Mouse (Mus musculus): ENCODE measurements at regions not wholly inside any gene's neighbourhood (a gene's known extent, or its start where the extent isn't known, plus 50 kb on each side); places are given as distances from the start of the nearest gene placed in this dataset.

GRCm38 (mm10) chr3:52830101-52830500 is 186.9 kb downstream of the Cog6 start:
- Histone ChIP-seq H3K4me3 (no peak overlapping the region), H3K9me3 (no peaks in the 10 kb centered on the region), H3K36me3 (no peaks in the 10 kb centered on the region), H3K27ac (no peak overlapping the region), H3K4me1 (no peaks in the 10 kb centered on the region), H3K9ac (no peak overlapping the region), H3K4me2 (replicated peaks) (no peak overlapping the region), H3K27me3 (no peaks in the 10 kb centered on the region)
- WGBS: 95% methylated on average over 3 of the region's 3 CpGs
- no peak for ATAC-seq (ENCODE audit: low FRiP score, low read depth)

- Histone ChIP-seq H3K9ac (no peak overlapping the region), H3K36me3 (no peaks in the 10 kb centered on the region), H3K27me3 (no peaks in the 10 kb centered on the region), H3K4me3 (no peak overlapping the region), H3K4me1 (no peaks in the 10 kb centered on the region), H3K27ac (no peak overlapping the region), H3K4me2 (replicated peaks) (no peak overlapping the region), H3K9me3 (no peaks in the 10 kb centered on the region)
- no peak for ATAC-seq (ENCODE audit: low FRiP score, low read depth)
- 85% methylated on average over 6 of the region's 6 CpGs for WGBS
Observed at GRCm38 (mm10) chr3:52829069-52829468, 188.0 kb downstream of the Cog6 start.

GRCm38 (mm10) chr3:52828473-52828872 is 188.6 kb downstream of the Cog6 start:
- H3K4me3 ChIP-seq: no peak overlapping the region
- H3K9me3 ChIP-seq: no peaks in the 10 kb centered on the region
- no peak overlapping the region for H3K9ac ChIP-seq
- ATAC-seq (ENCODE audit: low FRiP score, low read depth): no peak
- no peaks in the 10 kb centered on the region for H3K27me3 ChIP-seq
- no peak overlapping the region for H3K27ac ChIP-seq
- H3K4me1 ChIP-seq: no peaks in the 10 kb centered on the region
- WGBS: 16% methylated on average over 4 of the region's 4 CpGs
- no peaks in the 10 kb centered on the region for H3K36me3 ChIP-seq
- H3K4me2 ChIP-seq (replicated peaks): no peak overlapping the region

DNA sequence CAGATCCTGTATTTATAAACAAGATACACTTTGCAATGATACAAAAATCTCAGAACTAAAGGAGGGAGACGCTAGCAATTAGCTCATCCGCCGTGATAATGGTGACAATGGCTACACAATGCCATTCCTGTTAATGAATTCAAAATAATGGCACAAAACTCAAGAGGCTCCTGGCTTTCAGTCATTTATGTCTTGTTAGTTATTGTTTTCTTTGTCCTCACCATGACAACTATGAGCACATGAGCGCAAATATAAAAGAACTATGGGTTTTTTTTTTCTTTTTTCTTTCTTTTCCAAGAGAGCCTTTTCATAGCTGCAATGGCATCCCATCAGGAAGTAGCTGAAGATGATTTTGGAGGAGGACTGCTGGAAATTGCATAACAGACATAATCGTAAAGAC is 194.2 kb downstream of the Cog6 start:
- Histone ChIP-seq H3K4me3 (no peak overlapping the region), H3K4me2 (replicated peaks) (no peak overlapping the region), H3K9me3 (no peaks in the 10 kb centered on the region), H3K36me3 (no peaks in the 10 kb centered on the region), H3K9ac (no peak overlapping the region), H3K27ac (no peak overlapping the region), H3K27me3 (0 out of 2 replicates have a peak, but pooled peaks cover 4% of the 10 kb centered on the region), H3K4me1 (no peaks in the 10 kb centered on the region)
- 90% methylated on average over 5 of the region's 5 CpGs for WGBS
- ATAC-seq (ENCODE audit: low FRiP score, low read depth): no peak

DNA sequence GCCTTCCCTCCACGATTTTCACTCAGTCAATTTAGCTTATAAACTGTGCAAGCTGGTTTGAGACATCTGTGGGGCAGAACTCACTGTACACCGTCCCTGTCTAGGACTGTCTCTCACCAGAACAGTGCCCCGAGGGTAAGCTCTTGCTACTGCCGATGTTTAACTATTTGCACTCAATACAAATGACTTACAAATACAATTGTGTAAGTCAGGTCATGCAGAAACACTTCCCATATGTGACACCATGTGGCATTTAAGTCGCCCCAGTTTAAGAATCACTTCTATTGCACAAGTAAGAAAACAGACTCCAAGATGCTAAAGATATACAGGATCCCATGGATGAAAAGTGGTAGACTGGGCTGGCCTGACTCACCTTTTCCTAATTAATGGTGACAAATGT is 195.6 kb downstream of the Cog6 start:
- 32% methylated on average over 5 of the region's 5 CpGs for WGBS
- Histone ChIP-seq H3K4me2 (replicated peaks) (no peak overlapping the region), H3K36me3 (no peaks in the 10 kb centered on the region), H3K9ac (no peak overlapping the region), H3K9me3 (no peaks in the 10 kb centered on the region), H3K4me3 (no peak overlapping the region), H3K27me3 (0 out of 2 replicates have a peak, but pooled peaks cover 4% of the 10 kb centered on the region), H3K4me1 (no peaks in the 10 kb centered on the region), H3K27ac (no peak overlapping the region)
- ATAC-seq (ENCODE audit: low FRiP score, low read depth): no peak

GRCm38 (mm10) chr3:52818401-52818800 is 198.6 kb downstream of the Cog6 start:
- no peak overlapping the region for H3K4me3 ChIP-seq
- H3K9me3 ChIP-seq: no peaks in the 10 kb centered on the region
- no peaks in the 10 kb centered on the region for H3K36me3 ChIP-seq
- ATAC-seq (ENCODE audit: low FRiP score, low read depth): no peak
- WGBS: 83% methylated on average over 4 of the region's 4 CpGs
- 0 out of 2 replicates have a peak, but pooled peaks cover 4% of the 10 kb centered on the region for H3K27me3 ChIP-seq
- no peak overlapping the region for H3K4me2 ChIP-seq (replicated peaks)
- no peak overlapping the region for H3K27ac ChIP-seq
- no peaks in the 10 kb centered on the region for H3K4me1 ChIP-seq
- H3K9ac ChIP-seq: no peak overlapping the region

DNA sequence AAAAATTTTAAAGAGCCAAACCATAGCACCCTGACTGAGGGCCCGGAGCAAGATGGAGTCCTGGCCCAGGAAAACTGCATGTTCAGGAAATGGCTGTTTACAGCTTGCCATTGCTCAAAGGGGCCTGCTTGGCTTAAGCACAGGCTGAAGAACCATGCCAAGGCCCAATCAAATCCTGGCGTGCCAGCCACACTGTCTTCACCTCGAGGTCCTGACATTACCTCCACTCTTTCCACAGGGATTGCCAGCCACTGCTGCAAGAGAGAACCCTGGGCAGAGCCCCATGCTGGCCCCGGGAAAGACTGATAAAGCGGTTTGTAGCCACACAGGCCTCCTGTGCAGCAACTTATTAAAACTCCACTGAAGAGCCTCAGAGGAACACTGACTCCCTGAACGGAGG is 199.6 kb downstream of the Cog6 start:
- Histone ChIP-seq H3K36me3 (no peaks in the 10 kb centered on the region), H3K4me2 (replicated peaks) (no peak overlapping the region), H3K4me3 (no peak overlapping the region), H3K27me3 (0 out of 2 replicates have a peak, but pooled peaks cover 4% of the 10 kb centered on the region), H3K9me3 (no peaks in the 10 kb centered on the region), H3K27ac (no peak overlapping the region), H3K4me1 (no peaks in the 10 kb centered on the region), H3K9ac (no peak overlapping the region)
- ATAC-seq (ENCODE audit: low FRiP score, low read depth): no peak
- WGBS: 75% methylated on average over 6 of the region's 6 CpGs

DNA sequence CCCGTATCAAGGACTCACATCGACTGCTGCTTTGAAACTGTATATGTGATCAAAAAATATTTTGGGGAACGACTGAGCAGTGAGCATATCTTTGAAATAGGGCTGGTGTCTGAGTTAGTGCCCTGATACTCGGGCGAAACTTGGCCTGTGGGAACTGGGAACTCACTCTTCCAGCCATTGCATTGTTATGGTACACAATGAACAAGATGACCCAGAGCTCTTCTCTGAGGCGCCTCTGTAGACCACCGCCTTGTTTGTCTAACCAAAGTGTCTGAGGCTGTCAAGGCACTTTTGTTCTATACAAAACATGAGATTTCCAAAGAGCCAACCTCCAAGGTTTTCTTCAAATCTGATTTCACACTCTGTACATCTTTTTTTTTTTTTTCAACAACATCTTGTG is 201.5 kb downstream of the Cog6 start:
- whole genome bisulfite sequencing: 87% methylated on average over 7 of the region's 7 CpGs
- Histone ChIP-seq H3K9me3 (no peaks in the 10 kb centered on the region), H3K4me2 (replicated peaks) (no peak overlapping the region), H3K27ac (no peak overlapping the region), H3K4me1 (no peaks in the 10 kb centered on the region), H3K9ac (no peak overlapping the region), H3K36me3 (no peaks in the 10 kb centered on the region), H3K27me3 (0 out of 2 replicates have a peak, but pooled peaks cover under 1% of the 10 kb centered on the region), H3K4me3 (no peak overlapping the region)
- no peak for ATAC-seq (ENCODE audit: low FRiP score, low read depth)

DNA sequence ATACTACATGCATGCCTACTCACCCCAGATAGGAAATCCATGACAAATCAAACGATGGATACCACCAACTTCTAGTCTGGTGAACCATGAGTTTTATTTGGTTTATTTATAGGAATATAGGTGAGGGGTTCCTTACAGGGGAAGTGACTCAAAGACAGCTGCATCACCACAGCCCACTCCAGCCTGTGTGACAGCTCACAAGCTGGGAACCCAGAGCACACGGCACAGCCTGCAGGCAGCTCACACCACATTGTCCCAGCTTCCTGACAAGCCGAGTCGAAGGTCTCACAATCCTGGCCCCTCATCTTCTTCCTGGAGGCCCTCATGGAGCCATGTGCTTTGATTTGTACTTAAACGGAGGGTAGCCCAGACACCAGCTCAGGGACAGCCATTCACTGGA is 214.7 kb downstream of the Cog6 start:
- ATAC-seq (ENCODE audit: low FRiP score, low read depth): no peak
- no peak overlapping the region for H3K9ac ChIP-seq
- H3K36me3 ChIP-seq: no peaks in the 10 kb centered on the region
- no peaks in the 10 kb centered on the region for H3K9me3 ChIP-seq
- peaks cover 10% of the 10 kb centered on the region for H3K4me1 ChIP-seq
- H3K4me3 ChIP-seq: no peak overlapping the region
- no peaks in the 10 kb centered on the region for H3K27me3 ChIP-seq
- no peak overlapping the region for H3K4me2 ChIP-seq (replicated peaks)
- H3K27ac ChIP-seq: no peak overlapping the region
- WGBS: 73% methylated on average over 5 of the region's 5 CpGs

- Histone ChIP-seq H3K4me1 (peaks cover 11% of the 10 kb centered on the region), H3K9me3 (no peaks in the 10 kb centered on the region), H3K27ac (no peak overlapping the region), H3K36me3 (no peaks in the 10 kb centered on the region), H3K4me3 (no peak overlapping the region), H3K4me2 (replicated peaks) (no peak overlapping the region), H3K27me3 (no peaks in the 10 kb centered on the region), H3K9ac (no peak overlapping the region)
- WGBS: 94% methylated on average over 5 of the region's 5 CpGs
- ATAC-seq (ENCODE audit: low FRiP score, low read depth): no peak
Observed at GRCm38 (mm10) chr3:52801446-52801845, 215.6 kb downstream of the Cog6 start.

GRCm38 (mm10) chr3:52800673-52801072 is 216.4 kb downstream of the Cog6 start:
- no peak overlapping the region for H3K9ac ChIP-seq
- H3K27me3 ChIP-seq: no peaks in the 10 kb centered on the region
- H3K27ac ChIP-seq: no peak overlapping the region
- peaks cover 11% of the 10 kb centered on the region for H3K4me1 ChIP-seq
- WGBS: 79% methylated on average over 3 of the region's 3 CpGs
- H3K36me3 ChIP-seq: no peaks in the 10 kb centered on the region
- no peaks in the 10 kb centered on the region for H3K9me3 ChIP-seq
- no peak for ATAC-seq (ENCODE audit: low FRiP score, low read depth)
- H3K4me3 ChIP-seq: no peak overlapping the region
- no peak overlapping the region for H3K4me2 ChIP-seq (replicated peaks)

DNA sequence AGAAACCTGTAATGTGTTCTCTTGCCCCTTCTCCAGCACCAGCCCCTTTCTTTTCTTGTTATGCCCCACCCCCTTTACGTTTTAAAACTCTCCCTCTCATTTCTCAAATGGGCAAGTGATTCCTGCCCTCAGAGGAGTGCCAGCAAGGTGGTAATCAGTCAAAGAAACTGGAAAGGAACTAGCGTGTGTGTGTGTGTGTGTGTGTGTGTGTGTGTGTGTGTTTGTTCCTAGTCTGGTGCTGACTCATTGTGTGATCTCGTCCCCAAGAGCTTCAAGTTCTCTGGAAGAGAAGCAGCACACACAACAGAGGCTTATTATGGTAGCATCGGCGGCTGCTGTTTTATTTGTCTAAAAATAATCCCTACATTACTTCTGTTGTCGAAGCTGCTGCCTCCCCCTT is 219.2 kb downstream of the Cog6 start:
- WGBS: 24% methylated on average over 6 of the region's 6 CpGs
- Histone ChIP-seq H3K9ac (no peak overlapping the region), H3K27ac (no peak overlapping the region), H3K4me3 (no peak overlapping the region), H3K4me2 (replicated peaks) (peak overlapping the region; percentile 38), H3K9me3 (no peaks in the 10 kb centered on the region), H3K27me3 (no peaks in the 10 kb centered on the region), H3K36me3 (no peaks in the 10 kb centered on the region), H3K4me1 (peaks cover 11% of the 10 kb centered on the region)
- ATAC-seq (ENCODE audit: low FRiP score, low read depth): no peak

GRCm38 (mm10) chr3:52797164-52797563 is 219.9 kb downstream of the Cog6 start:
- Histone ChIP-seq H3K27me3 (no peaks in the 10 kb centered on the region), H3K27ac (no peak overlapping the region), H3K9me3 (no peaks in the 10 kb centered on the region), H3K36me3 (no peaks in the 10 kb centered on the region), H3K4me3 (no peak overlapping the region), H3K4me1 (peaks cover 11% of the 10 kb centered on the region), H3K4me2 (replicated peaks) (no peak overlapping the region), H3K9ac (no peak overlapping the region)
- 64% methylated on average over 4 of the region's 4 CpGs for WGBS
- no peak for ATAC-seq (ENCODE audit: low FRiP score, low read depth)

Data from limb, embryonic 13.5 days (tissue).